Mouse (Mus musculus): ENCODE measurements at regions not wholly inside any gene's neighbourhood (a gene's known extent, or its start where the extent isn't known, plus 50 kb on each side); places are given as distances from the start of the nearest gene placed in this dataset.

DNA sequence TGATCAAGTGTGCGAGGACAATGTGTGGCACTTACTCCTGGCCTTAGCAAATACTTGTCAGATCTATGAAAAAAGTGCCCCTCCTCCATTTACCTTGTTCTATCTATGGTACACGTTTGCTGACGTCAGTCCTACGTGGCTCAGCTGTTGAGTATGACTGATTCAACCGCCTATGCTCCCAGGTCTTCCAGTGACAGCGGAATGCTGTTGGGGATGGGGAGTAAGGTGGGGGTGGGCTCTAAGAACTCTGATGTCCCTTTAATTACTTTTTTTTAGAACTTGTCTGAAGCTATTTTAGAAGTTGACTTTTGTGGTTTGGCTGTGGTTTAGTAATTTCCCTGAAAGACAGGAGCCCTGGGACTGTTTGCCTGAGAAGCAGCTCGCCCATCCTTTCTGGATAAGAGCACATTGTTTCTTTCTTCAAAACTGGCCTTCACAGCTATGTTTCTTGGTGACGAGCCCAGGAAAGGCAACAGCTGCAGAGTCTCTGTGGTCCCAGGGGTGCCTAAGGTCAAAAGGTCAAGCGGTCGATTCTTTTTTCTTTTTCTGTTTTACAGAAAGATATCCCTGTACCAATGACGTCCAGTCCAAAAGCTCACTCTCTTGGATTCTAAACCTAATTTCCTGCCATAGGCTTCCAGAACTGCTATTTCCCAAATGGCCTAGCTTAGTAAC, 157.5 kb upstream of the Serpine2 start:
- WGBS, result 68% methylated on average over 11 of the region's 11 CpGs
- no peak overlapping the region for H3K4me3 ChIP-seq (ENCODE audit: low read length)
- no peaks in the 10 kb centered on the region for H3K27me3 ChIP-seq (replicated peaks; ENCODE audit: control insufficient read depth, insufficient read depth, low read length)
- H3K4me2 ChIP-seq (ENCODE audit: low read depth, low read length), result no peak overlapping the region
- H3K4me1 ChIP-seq (ENCODE audit: control insufficient read depth, insufficient read depth, low read length), result peaks cover 4% of the 10 kb centered on the region; the same call in 1 of the 2 replicates
- H3K9me3 ChIP-seq (ENCODE audit: control insufficient read depth, low read length), result no peaks in the 10 kb centered on the region
- H3K36me3 ChIP-seq (ENCODE audit: control insufficient read depth, insufficient read depth, low read length), result no peaks in the 10 kb centered on the region
- H3K9ac ChIP-seq (ENCODE audit: low read depth, low read length), result no peak overlapping the region
- no peak for ATAC-seq
- no peak overlapping the region for H3K27ac ChIP-seq (ENCODE audit: low read length)

DNA sequence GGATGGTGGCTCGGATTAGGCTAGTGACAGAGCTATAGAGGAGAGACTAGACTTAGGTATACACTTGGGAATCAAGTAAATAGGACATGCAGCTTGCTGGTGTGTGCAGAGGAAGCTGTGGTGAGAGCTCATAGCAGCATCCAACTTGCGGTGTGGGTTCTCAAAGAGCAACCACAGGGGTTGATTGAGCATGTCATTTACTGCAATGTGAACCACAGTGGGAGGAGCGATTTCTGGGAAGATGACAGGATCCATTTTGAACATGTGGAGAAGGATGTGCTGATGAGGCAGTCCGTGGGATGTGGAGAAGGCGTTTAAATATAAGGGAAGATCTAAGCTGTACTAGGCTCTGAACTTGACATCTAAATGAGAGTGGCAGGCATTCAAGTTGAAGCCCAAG, 154.5 kb upstream of the Serpine2 start:
- no peak for ATAC-seq
- Histone ChIP-seq H3K9me3 (ENCODE audit: control insufficient read depth, low read length) (no peaks in the 10 kb centered on the region), H3K4me3 (ENCODE audit: low read length) (no peak overlapping the region), H3K27me3 (replicated peaks; ENCODE audit: control insufficient read depth, insufficient read depth, low read length) (no peaks in the 10 kb centered on the region), H3K9ac (ENCODE audit: low read depth, low read length) (no peak overlapping the region), H3K4me1 (ENCODE audit: control insufficient read depth, insufficient read depth, low read length) (no peaks in the 10 kb centered on the region), H3K27ac (ENCODE audit: low read length) (no peak overlapping the region), H3K4me2 (ENCODE audit: low read depth, low read length) (no peak overlapping the region), H3K36me3 (ENCODE audit: control insufficient read depth, insufficient read depth, low read length) (no peaks in the 10 kb centered on the region)
- 85% methylated on average over 5 of the region's 5 CpGs for WGBS

DNA sequence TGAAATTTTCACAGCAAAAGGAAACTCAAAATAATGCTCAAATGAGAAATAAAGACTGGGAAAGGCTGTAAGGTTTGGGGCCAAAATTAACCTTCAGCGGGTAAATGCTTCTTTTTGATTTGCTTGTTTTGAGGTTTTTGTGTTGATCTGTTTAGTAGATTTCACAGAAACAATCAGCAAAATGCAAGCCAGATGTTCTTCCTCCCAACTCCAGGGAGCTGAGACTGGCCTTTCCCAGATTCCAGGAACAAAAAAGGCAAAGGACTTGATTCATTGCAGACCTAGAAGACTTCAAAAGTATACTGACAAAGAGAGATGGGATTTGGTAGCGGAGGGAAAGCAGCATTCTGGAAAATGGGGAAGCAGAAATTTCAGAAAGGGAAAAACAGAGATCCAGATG, 153.6 kb upstream of the Serpine2 start:
- Histone ChIP-seq H3K4me3 (ENCODE audit: low read length) (no peak overlapping the region), H3K27me3 (replicated peaks; ENCODE audit: control insufficient read depth, insufficient read depth, low read length) (no peaks in the 10 kb centered on the region), H3K4me2 (ENCODE audit: low read depth, low read length) (no peak overlapping the region), H3K27ac (ENCODE audit: low read length) (no peak overlapping the region), H3K9ac (ENCODE audit: low read depth, low read length) (no peak overlapping the region), H3K4me1 (ENCODE audit: control insufficient read depth, insufficient read depth, low read length) (no peaks in the 10 kb centered on the region), H3K9me3 (ENCODE audit: control insufficient read depth, low read length) (no peaks in the 10 kb centered on the region), H3K36me3 (ENCODE audit: control insufficient read depth, insufficient read depth, low read length) (no peaks in the 10 kb centered on the region)
- ATAC-seq, result no peak
- WGBS, result 78% methylated on average over 2 of the region's 2 CpGs

DNA sequence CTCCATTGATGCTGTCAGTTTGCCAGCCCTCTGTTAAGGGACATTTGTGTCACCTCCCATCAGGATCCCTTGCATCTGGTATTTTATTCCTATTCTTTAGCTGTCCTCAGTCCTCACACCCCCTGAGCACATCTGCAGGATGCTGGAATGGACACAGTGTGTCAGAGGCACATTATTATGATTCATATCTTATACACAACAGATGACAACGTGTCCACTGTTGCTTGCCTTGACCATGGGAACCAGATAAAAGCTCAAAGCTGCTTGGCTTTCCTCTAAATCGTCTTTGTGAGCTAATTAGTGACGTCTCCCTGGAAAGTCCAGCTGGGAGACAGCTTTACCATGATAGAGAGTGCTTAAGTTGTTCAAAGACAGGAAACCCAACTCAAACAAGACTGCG, 149.7 kb upstream of the Serpine2 start:
- ATAC-seq, result no peak; the same call in 1 of the 2 replicates
- Histone ChIP-seq H3K4me2 (ENCODE audit: low read depth, low read length) (no peak overlapping the region), H3K9me3 (ENCODE audit: control insufficient read depth, low read length) (no peaks in the 10 kb centered on the region), H3K4me1 (ENCODE audit: control insufficient read depth, insufficient read depth, low read length) (no peaks in the 10 kb centered on the region), H3K27ac (ENCODE audit: low read length) (no peak overlapping the region), H3K36me3 (ENCODE audit: control insufficient read depth, insufficient read depth, low read length) (no peaks in the 10 kb centered on the region), H3K9ac (ENCODE audit: low read depth, low read length) (no peak overlapping the region), H3K4me3 (ENCODE audit: low read length) (no peak overlapping the region), H3K27me3 (replicated peaks; ENCODE audit: control insufficient read depth, insufficient read depth, low read length) (no peaks in the 10 kb centered on the region)
- 37% methylated on average over 4 of the region's 4 CpGs for WGBS

DNA sequence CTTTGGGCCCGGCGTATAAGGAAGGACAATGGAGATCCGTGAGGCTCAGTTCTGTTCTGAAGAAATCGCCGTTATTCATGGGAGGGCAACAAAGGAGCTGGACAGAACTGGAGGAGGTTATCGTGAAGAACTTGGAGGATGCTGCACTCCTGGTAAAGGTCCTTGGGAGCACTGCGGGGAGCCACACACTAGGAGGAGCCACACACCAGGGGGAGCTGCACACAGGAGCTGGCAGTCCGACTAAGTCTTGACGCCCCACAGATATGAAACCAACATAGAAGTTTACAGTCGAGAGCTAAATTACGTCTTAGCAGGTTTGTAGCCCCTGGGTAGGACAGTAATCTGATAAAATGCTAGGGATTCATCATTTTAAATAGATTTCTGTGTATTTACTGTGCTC, 138.1 kb upstream of the Serpine2 start:
- Histone ChIP-seq H3K27me3 (replicated peaks; ENCODE audit: control insufficient read depth, insufficient read depth, low read length) (no peaks in the 10 kb centered on the region), H3K4me3 (ENCODE audit: low read length) (no peak overlapping the region), H3K9ac (ENCODE audit: low read depth, low read length) (no peak overlapping the region), H3K36me3 (ENCODE audit: control insufficient read depth, insufficient read depth, low read length) (no peaks in the 10 kb centered on the region), H3K4me2 (ENCODE audit: low read depth, low read length) (no peak overlapping the region), H3K4me1 (ENCODE audit: control insufficient read depth, insufficient read depth, low read length) (no peaks in the 10 kb centered on the region), H3K27ac (ENCODE audit: low read length) (no peak overlapping the region), H3K9me3 (ENCODE audit: control insufficient read depth, low read length) (no peaks in the 10 kb centered on the region)
- ATAC-seq, result no peak
- 69% methylated on average over 11 of the region's 11 CpGs for WGBS

DNA sequence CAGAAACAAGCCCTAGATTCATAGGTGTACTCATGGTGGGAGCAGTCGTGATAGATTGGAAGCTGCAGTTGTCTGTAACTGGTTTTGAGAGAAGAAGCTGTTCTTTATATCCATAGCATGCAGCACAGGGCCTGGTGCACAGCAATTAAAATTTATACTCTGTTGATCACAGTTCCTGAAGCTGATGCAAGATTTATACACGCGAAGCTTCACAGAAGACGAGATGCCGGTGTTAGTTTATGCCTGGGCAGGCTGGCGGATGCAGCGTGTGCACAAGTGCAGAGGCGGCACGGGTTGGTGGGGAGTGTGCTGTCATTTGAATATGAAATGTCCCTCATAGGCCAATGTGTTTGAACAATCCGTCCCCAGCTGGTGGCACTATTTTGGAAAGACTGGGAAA, 136.9 kb upstream of the Serpine2 start:
- H3K27me3 ChIP-seq (replicated peaks; ENCODE audit: control insufficient read depth, insufficient read depth, low read length), result no peaks in the 10 kb centered on the region
- no peak overlapping the region for H3K9ac ChIP-seq (ENCODE audit: low read depth, low read length)
- WGBS, result 89% methylated on average over 10 of the region's 10 CpGs
- ATAC-seq, result no peak
- H3K4me1 ChIP-seq (ENCODE audit: control insufficient read depth, insufficient read depth, low read length), result no peaks in the 10 kb centered on the region
- no peak overlapping the region for H3K4me3 ChIP-seq (ENCODE audit: low read length)
- H3K27ac ChIP-seq (ENCODE audit: low read length), result no peak overlapping the region
- no peaks in the 10 kb centered on the region for H3K9me3 ChIP-seq (ENCODE audit: control insufficient read depth, low read length)
- H3K36me3 ChIP-seq (ENCODE audit: control insufficient read depth, insufficient read depth, low read length), result no peaks in the 10 kb centered on the region
- no peak overlapping the region for H3K4me2 ChIP-seq (ENCODE audit: low read depth, low read length)

DNA sequence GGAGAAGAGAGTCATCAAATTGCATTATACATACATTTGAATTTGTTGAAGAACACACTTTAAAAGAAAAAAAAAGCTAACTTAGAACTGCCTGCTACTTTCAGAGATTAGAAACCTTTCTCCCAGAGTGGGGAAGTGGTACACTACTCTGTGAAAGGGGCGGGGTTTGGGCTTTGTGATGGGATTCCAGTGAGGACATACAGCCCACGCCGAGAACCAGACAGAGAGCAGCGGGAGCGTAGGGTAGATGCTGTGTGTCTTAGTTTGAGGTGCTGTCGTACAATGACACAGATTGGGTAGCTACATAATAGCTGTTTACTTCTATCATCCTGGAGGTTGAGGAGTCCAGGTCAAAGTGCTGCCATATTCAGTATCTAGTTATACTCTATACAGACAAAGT, 136.5 kb upstream of the Serpine2 start:
- Histone ChIP-seq H3K36me3 (ENCODE audit: control insufficient read depth, insufficient read depth, low read length) (no peaks in the 10 kb centered on the region), H3K9ac (ENCODE audit: low read depth, low read length) (no peak overlapping the region), H3K4me1 (ENCODE audit: control insufficient read depth, insufficient read depth, low read length) (no peaks in the 10 kb centered on the region), H3K27me3 (replicated peaks; ENCODE audit: control insufficient read depth, insufficient read depth, low read length) (no peaks in the 10 kb centered on the region), H3K27ac (ENCODE audit: low read length) (no peak overlapping the region), H3K9me3 (ENCODE audit: control insufficient read depth, low read length) (no peaks in the 10 kb centered on the region), H3K4me3 (ENCODE audit: low read length) (no peak overlapping the region), H3K4me2 (ENCODE audit: low read depth, low read length) (no peak overlapping the region)
- 93% methylated on average over 6 of the region's 6 CpGs for WGBS
- ATAC-seq, result no peak

DNA sequence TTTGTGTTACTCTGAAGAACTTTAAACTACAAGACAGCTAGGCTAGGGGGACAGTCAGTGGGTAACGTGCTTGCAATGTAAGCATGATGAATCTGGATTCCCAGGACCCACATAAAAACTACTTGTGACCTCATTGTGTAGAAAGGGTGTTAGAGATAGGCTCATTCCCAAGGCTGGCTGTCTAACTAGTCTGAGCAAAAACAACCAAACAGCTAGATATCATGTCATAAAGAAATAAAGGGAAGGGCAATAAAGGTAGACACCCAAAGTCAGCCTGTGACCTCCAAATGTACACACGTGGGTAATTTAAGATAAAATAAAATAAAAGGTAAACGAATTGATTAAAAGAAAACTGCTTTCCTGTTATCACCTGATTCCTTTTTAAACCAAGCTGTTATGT, 123.7 kb upstream of the Serpine2 start:
- H3K9ac ChIP-seq (ENCODE audit: low read depth, low read length), result no peak overlapping the region
- H3K4me1 ChIP-seq (ENCODE audit: control insufficient read depth, insufficient read depth, low read length), result no peaks in the 10 kb centered on the region
- H3K9me3 ChIP-seq (ENCODE audit: control insufficient read depth, low read length), result no peaks in the 10 kb centered on the region
- no peak overlapping the region for H3K27ac ChIP-seq (ENCODE audit: low read length)
- H3K4me2 ChIP-seq (ENCODE audit: low read depth, low read length), result no peak overlapping the region
- 58% methylated on average over 3 of the region's 3 CpGs for WGBS
- H3K27me3 ChIP-seq (replicated peaks; ENCODE audit: control insufficient read depth, insufficient read depth, low read length), result no peaks in the 10 kb centered on the region
- no peaks in the 10 kb centered on the region for H3K36me3 ChIP-seq (ENCODE audit: control insufficient read depth, insufficient read depth, low read length)
- no peak overlapping the region for H3K4me3 ChIP-seq (ENCODE audit: low read length)
- peak; percentile 74 for ATAC-seq

DNA sequence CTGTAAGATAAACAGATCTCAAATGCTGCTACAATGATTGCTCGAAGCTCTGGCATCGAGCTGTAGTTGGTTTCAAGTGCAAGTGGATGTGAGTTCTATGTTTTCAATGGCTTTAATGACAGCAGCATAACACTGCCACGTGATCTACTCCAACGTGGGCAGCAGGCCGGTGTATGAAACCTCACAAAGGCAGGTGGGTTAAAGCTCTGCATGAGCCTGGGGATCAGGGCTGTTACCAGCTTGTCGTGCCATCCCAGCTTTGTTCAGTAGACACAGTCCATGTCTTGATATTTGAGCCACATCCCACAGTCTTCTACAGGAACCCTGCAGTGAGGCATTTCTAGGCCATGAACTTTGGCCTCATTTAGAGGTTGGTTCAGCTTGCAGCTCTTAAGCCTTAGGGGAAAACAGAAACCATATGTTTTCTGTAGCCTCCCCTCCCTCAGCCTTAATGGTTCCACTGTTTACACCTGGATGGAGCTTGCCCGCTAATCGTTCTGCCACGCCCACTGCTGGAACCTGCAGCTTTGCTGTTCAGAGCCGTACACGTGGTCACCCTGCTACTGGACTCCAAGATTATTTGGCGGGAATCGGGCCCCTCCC, 121.8 kb upstream of the Serpine2 start:
- H3K27ac ChIP-seq (ENCODE audit: low read length), result no peak overlapping the region
- H3K4me2 ChIP-seq (ENCODE audit: low read depth, low read length), result no peak overlapping the region
- no peaks in the 10 kb centered on the region for H3K36me3 ChIP-seq (ENCODE audit: control insufficient read depth, insufficient read depth, low read length)
- WGBS, result 60% methylated on average over 13 of the region's 13 CpGs
- no peak overlapping the region for H3K4me3 ChIP-seq (ENCODE audit: low read length)
- ATAC-seq, result peak; percentile 79
- H3K9me3 ChIP-seq (ENCODE audit: control insufficient read depth, low read length), result no peaks in the 10 kb centered on the region
- no peaks in the 10 kb centered on the region for H3K27me3 ChIP-seq (replicated peaks; ENCODE audit: control insufficient read depth, insufficient read depth, low read length)
- no peak overlapping the region for H3K9ac ChIP-seq (ENCODE audit: low read depth, low read length)
- H3K4me1 ChIP-seq (ENCODE audit: control insufficient read depth, insufficient read depth, low read length), result no peaks in the 10 kb centered on the region

DNA sequence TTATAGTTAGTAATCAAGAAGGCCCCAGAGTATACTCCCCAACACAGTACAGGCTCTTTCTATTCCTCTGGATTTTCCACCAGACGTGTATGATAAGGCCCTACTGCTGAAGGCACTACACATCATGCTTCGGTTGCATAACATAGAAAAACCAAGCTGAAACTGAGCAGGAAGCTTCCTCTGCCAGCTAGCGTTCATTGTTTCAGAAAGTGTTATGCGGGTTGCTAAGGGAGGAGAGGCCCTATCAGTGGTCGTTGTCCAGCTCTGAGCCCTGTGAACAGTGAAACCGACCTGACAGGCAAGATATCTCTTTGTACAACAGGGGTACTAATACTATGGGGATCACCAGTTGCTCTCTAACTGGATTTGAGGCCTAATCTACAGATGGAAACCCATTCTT, 118.9 kb upstream of the Serpine2 start:
- H3K4me3 ChIP-seq (ENCODE audit: low read length), result no peak overlapping the region
- no peaks in the 10 kb centered on the region for H3K9me3 ChIP-seq (ENCODE audit: control insufficient read depth, low read length)
- H3K4me2 ChIP-seq (ENCODE audit: low read depth, low read length), result no peak overlapping the region
- H3K27ac ChIP-seq (ENCODE audit: low read length), result no peak overlapping the region
- no peaks in the 10 kb centered on the region for H3K27me3 ChIP-seq (replicated peaks; ENCODE audit: control insufficient read depth, insufficient read depth, low read length)
- H3K9ac ChIP-seq (ENCODE audit: low read depth, low read length), result no peak overlapping the region
- no peaks in the 10 kb centered on the region for H3K4me1 ChIP-seq (ENCODE audit: control insufficient read depth, insufficient read depth, low read length)
- WGBS, result 67% methylated on average over 6 of the region's 6 CpGs
- no peak for ATAC-seq
- H3K36me3 ChIP-seq (ENCODE audit: control insufficient read depth, insufficient read depth, low read length), result no peaks in the 10 kb centered on the region

All from intestine, embryonic 16.5 days (tissue).